28 mouse cellular contexts compared by ENCODE assay signal in genomic region chr13:56559841-56560370, GRCm38 (mm10). TPM values are rescaled to one million over a fixed set of nuclear protein-coding genes. Genes with fewer than 3 reads are reported as not detected.
DNase-seq lines count a peak whose midpoint lies in the region; ATAC-seq and TF ChIP-seq lines count a peak whose summit lies in the region.
"Had no signal": no experiment of that assay in that cellular context is flagged by ENCODE, and none has a peak within 500 bp of the region (broad histone marks: within the 10 kb centered on the region; RNA-seq: fewer than 3 reads in every experiment).

No protein-coding gene starts in this region.

- no peaks in the 10 kb centered on the region for H3K9me3 ChIP-seq in kidney, embryonic 15.5 days (replicated peaks)
- no peaks in the 10 kb centered on the region for H3K9me3 ChIP-seq in midbrain, embryonic 11.5 days (ENCODE audit: control insufficient read depth, low read length)
- H3K9me3 ChIP-seq in midbrain, postnatal 0 days (ENCODE audit: low read length): no peaks in the 10 kb centered on the region
- H3K9me3 ChIP-seq: forebrain, embryonic 10.5 days; forebrain, embryonic 13.5 days; hindbrain, embryonic 13.5 days had no signal

- H3K9ac ChIP-seq in kidney, embryonic 15.5 days: no peak overlapping the region
- no peak overlapping the region for H3K9ac ChIP-seq in midbrain, embryonic 11.5 days (ENCODE audit: low read length)
- no peak overlapping the region for H3K9ac ChIP-seq in midbrain, postnatal 0 days (replicated peaks; ENCODE audit: low read length, poor library complexity, severe bottlenecking)
- H3K9ac ChIP-seq: forebrain, embryonic 13.5 days; hindbrain, embryonic 13.5 days had no signal

- no peak overlapping the region for H3K4me2 ChIP-seq in kidney, embryonic 15.5 days
- H3K4me2 ChIP-seq in midbrain, embryonic 11.5 days: no peak overlapping the region
- H3K4me2 ChIP-seq in midbrain, postnatal 0 days (ENCODE audit: low read depth, low read length, poor library complexity, severe bottlenecking): no peak overlapping the region
- H3K4me2 ChIP-seq: forebrain, embryonic 13.5 days; heart, embryonic 11.5 days; hindbrain, embryonic 13.5 days had no signal

- no peak overlapping the region for H3K4me3 ChIP-seq in kidney, embryonic 15.5 days (replicated peaks)
- no peak overlapping the region for H3K4me3 ChIP-seq in midbrain, embryonic 11.5 days (ENCODE audit: low read depth, low read length)
- no peak overlapping the region for H3K4me3 ChIP-seq in midbrain, postnatal 0 days (ENCODE audit: low read depth, low read length)
- H3K4me3 ChIP-seq: forebrain, embryonic 10.5 days; forebrain, embryonic 13.5 days; hindbrain, embryonic 13.5 days had no signal

- H3K36me3 ChIP-seq in kidney, embryonic 15.5 days: no peaks in the 10 kb centered on the region
- H3K36me3 ChIP-seq in midbrain, embryonic 11.5 days (ENCODE audit: control insufficient read depth, insufficient read depth, low read length): no peaks in the 10 kb centered on the region
- H3K36me3 ChIP-seq in midbrain, postnatal 0 days (ENCODE audit: insufficient read depth, low read length): no peaks in the 10 kb centered on the region
- H3K36me3 ChIP-seq: forebrain, embryonic 10.5 days; hindbrain, embryonic 13.5 days had no signal

- no peaks in the 10 kb centered on the region for H3K27me3 ChIP-seq in kidney, embryonic 15.5 days
- H3K27me3 ChIP-seq in midbrain, embryonic 11.5 days (ENCODE audit: control insufficient read depth, insufficient read depth, low read length): no peaks in the 10 kb centered on the region
- no peaks in the 10 kb centered on the region for H3K27me3 ChIP-seq in midbrain, postnatal 0 days (ENCODE audit: insufficient read depth, low read length)
- H3K27me3 ChIP-seq: forebrain, embryonic 13.5 days had no signal

- no peak for TF ChIP-seq CTCF in midbrain, postnatal 0 days (IDR thresholded peaks at IDR 0.05)

- H3K4me1 ChIP-seq in kidney, embryonic 15.5 days: peaks cover 15% of the 10 kb centered on the region; the same call in 1 of the 2 replicates
- H3K4me1 ChIP-seq in midbrain, embryonic 11.5 days (ENCODE audit: control insufficient read depth, insufficient read depth, low read length): peaks cover 4% of the 10 kb centered on the region; the same call in 1 of the 2 replicates
- H3K4me1 ChIP-seq in midbrain, postnatal 0 days (ENCODE audit: insufficient read depth, low read length): no peaks in the 10 kb centered on the region

- ATAC-seq in kidney, embryonic 15.5 days (replicated peaks; ENCODE audit: low FRiP score): no peak
- ATAC-seq in midbrain, embryonic 11.5 days (ENCODE audit: low FRiP score): no peak
- no peak for ATAC-seq in midbrain, postnatal 0 days (ENCODE audit: low FRiP score)
- ATAC-seq: activated CD4-positive, CD25-positive, alpha-beta regulatory T cell, adult 4 months; forebrain, embryonic 13.5 days; forebrain, embryonic 16.5 days had no signal

- WGBS in kidney, embryonic 15.5 days: 74% methylated on average over 6 of the region's 6 CpGs
- WGBS in midbrain, embryonic 11.5 days: 81% methylated on average over 6 of the region's 6 CpGs
- 82% methylated on average over 6 of the region's 6 CpGs for WGBS in midbrain, postnatal 0 days

- no peak overlapping the region for H3K27ac ChIP-seq in kidney, embryonic 15.5 days
- H3K27ac ChIP-seq in midbrain, embryonic 11.5 days (ENCODE audit: low read depth, low read length): no peak overlapping the region
- no peak overlapping the region for H3K27ac ChIP-seq in midbrain, postnatal 0 days (ENCODE audit: low read depth, low read length)
- H3K27ac ChIP-seq: forebrain, embryonic 10.5 days; forebrain, embryonic 13.5 days; hindbrain, embryonic 13.5 days had no signal

- peak; percentile 59 for DNase-seq in kidney, adult 11 months
- peak; percentile 73 for DNase-seq in kidney, adult 9 months
- DNase-seq in kidney, postnatal 10 days: no peak
- DNase-seq in midbrain, embryonic 11.5 days (ENCODE audit: low spot score, missing footprints): peak; percentile 75
- DNase-seq in midbrain, postnatal 0 days (ENCODE audit: low spot score): no peak
- DNase-seq in cerebellum, adult 11-12 months: no peak
- DNase-seq: adrenal gland, adult 8-10 months; adrenal gland, postnatal 25 days; cerebellum, adult 18-20 months; cerebellum, adult 9-10 months; cerebellum, postnatal 14 days; gastrocnemius, postnatal 14 days; heart, adult 11 months had no signal

RNA-seq across cellular contexts. Expression of gene Lect2, which starts 11.6 kb away (rescaled TPM):
- polyA plus RNA-seq in kidney, embryonic 15.5 days (2015; fragmentation: Nextera tagmentation; extraction: Ambion mirVana): 1.8 and 2.5 TPM in 2 replicates
- polyA plus RNA-seq in midbrain, embryonic 11.5 days (2014; fragmentation: Nextera tagmentation; extraction: Ambion mirVana): not detected in 2 replicates
- total RNA-seq in midbrain, postnatal 0 days (2014; rRNA removed): not detected in 2 replicates
- not detected in 2 replicates for polyA plus RNA-seq in midbrain, postnatal 0 days (2015; fragmentation: Nextera tagmentation; extraction: Ambion mirVana)
- total RNA-seq: adrenal gland, adult 8-10 months; ES-E14; gastrocnemius, adult 18-20 months; gastrocnemius, postnatal 14 days; heart, adult 8-10 months; heart, postnatal 25 days; hematopoietic stem cell, adult 5-6 weeks had no signal
- polyA plus RNA-seq: activated CD4-positive, CD25-positive, alpha-beta regulatory T cell, adult 4 months; embryonic facial prominence, embryonic 11.5 days; forebrain, embryonic 10.5 days; forebrain, embryonic 13.5 days; forebrain, embryonic 16.5 days; heart, embryonic 14.5 days; heart, postnatal 0 days; hindbrain, embryonic 13.5 days had no signal

RNA-seq across cellular contexts. Expression of gene Fbxl21, which starts 37.6 kb away (rescaled TPM):
- 2.1 and 2.9 TPM in 2 replicates for polyA plus RNA-seq in kidney, embryonic 15.5 days (2015; fragmentation: Nextera tagmentation; extraction: Ambion mirVana)
- polyA plus RNA-seq in midbrain, embryonic 11.5 days (2014; fragmentation: Nextera tagmentation; extraction: Ambion mirVana): 1.9 and 3.0 TPM in 2 replicates
- total RNA-seq in midbrain, postnatal 0 days (2014; rRNA removed): 5.5 and 7.2 TPM in 2 replicates
- polyA plus RNA-seq in midbrain, postnatal 0 days (2015; fragmentation: Nextera tagmentation; extraction: Ambion mirVana): 3.4 and 4.3 TPM in 2 replicates

RNA-seq across cellular contexts. Expression of gene Tgfbi, which starts 49.4 kb away (rescaled TPM):
- polyA plus RNA-seq in kidney, embryonic 15.5 days (2015; fragmentation: Nextera tagmentation; extraction: Ambion mirVana): 121 and 135 TPM in 2 replicates
- polyA plus RNA-seq in midbrain, embryonic 11.5 days (2014; fragmentation: Nextera tagmentation; extraction: Ambion mirVana): 20.2 and 25.3 TPM in 2 replicates
- total RNA-seq in midbrain, postnatal 0 days (2014; rRNA removed): 6.3 and 7.5 TPM in 2 replicates
- polyA plus RNA-seq in midbrain, postnatal 0 days (2015; fragmentation: Nextera tagmentation; extraction: Ambion mirVana): 3.0 and 3.4 TPM in 2 replicates

Comparison
In these comparisons a context has a peak if more than half of its experiments do, and no peak if none do; other contexts are left out.
1. DNase-seq: peak in kidney, adult 11 months (single experiment), kidney, adult 9 months (single experiment) and midbrain, embryonic 11.5 days (single experiment); none in kidney, postnatal 10 days (single experiment), midbrain, postnatal 0 days (single experiment) and cerebellum, adult 11-12 months (single experiment).